Mouse (Mus musculus): ENCODE data around the gene Cd151. TPM values are rescaled to one million over a fixed set of nuclear protein-coding genes. Genes with fewer than 3 reads are reported as not detected.
A peak's percentile ranks its signal among the peaks of the same experiment; 100 is the strongest.

The Cd151 gene
- polyA plus RNA-seq, 1 experiment, result 66.0 TPM

DNA sequence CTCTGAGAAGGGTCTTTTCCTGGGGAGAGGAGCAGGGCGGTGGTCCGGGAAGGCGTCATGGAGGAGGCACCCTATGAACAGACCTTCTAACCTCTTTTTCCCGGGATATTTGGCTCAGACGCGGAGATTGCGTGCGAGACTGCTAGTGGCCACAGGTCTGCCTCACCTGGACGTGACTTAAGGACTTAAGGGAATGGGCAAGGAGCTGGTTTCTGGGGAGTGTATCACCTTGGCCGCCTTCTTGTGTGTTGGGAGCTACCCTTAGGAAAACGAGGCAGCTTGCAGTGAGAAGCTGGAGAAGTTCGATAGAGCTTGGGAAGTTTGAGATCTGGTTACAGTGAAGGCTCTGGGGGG, 8.6 kb downstream of the Cd151 start:
- H3K4me1 ChIP-seq (ENCODE audit: control insufficient read depth, insufficient read depth, low read length), result peaks cover 5% of the 10 kb centered on the region; the same call in 1 of the 2 replicates
- TF ChIP-seq POLR2A (IDR thresholded peaks at IDR 0.05; ENCODE audit: extremely low read depth, insufficient read depth, low read length), result no peak
- TF ChIP-seq CTCF (IDR thresholded peaks at IDR 0.05; ENCODE audit: extremely low read depth, insufficient read depth, low read length), result no peak
- peak overlapping the region; percentile 93; the same call in 1 of the 2 replicates for H3K27ac ChIP-seq (ENCODE audit: insufficient read depth, low read length)
- H3K4me3 ChIP-seq (ENCODE audit: insufficient read depth, low read length), result peak overlapping the region; percentile 81

DNA sequence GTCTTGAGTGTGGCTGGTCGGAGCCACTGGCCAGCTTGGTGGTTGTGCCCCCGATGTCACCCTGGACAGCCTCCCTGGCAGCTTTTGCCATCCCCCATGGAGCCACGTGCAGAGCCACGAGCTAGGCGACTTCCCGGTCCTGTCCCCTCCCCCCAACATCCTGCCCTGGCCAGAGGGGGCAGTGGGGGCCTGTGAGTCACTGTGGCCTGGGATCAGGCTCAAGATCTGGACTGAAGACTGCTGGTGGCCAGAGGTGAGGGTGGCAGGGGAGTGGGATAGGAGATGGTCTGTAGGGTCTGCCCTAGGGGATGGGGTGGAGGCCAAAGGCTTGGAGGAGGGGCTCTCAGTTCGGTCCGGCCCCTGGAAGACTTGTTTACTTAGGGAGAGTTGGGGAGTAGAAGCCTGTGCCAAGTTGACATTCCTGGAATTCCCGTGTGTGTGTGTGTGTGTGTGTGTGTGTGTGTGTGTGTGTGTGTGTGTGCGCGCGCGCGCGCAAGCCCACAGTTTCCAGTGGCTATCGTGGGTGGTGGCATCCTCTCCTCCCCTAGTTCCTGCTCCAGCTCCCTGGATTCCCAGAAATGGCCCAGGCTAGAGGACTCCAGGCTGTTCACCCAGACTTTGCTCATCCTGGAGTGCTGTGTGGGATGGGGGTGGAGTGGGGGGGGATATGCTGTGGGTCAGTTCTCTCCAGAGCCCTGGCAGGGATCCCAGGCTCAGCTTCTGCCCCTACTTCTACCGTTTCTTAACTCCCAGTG, 9.2 kb downstream of the Cd151 start:
- peaks cover 5% of the 10 kb centered on the region; the same call in 1 of the 2 replicates for H3K4me1 ChIP-seq (ENCODE audit: control insufficient read depth, insufficient read depth, low read length)
- peak overlapping the region; percentile 93 for H3K27ac ChIP-seq (ENCODE audit: insufficient read depth, low read length)
- TF ChIP-seq POLR2A (IDR thresholded peaks at IDR 0.05; ENCODE audit: extremely low read depth, insufficient read depth, low read length), result no peak
- no peak for TF ChIP-seq CTCF (IDR thresholded peaks at IDR 0.05; ENCODE audit: extremely low read depth, insufficient read depth, low read length)
- H3K4me3 ChIP-seq (ENCODE audit: insufficient read depth, low read length), result peak overlapping the region; percentile 81

- Histone ChIP-seq H3K4me3 (ENCODE audit: insufficient read depth, low read length) (peak overlapping the region; percentile 81; the same call in 1 of the 2 replicates), H3K27ac (ENCODE audit: insufficient read depth, low read length) (no peak overlapping the region), H3K4me1 (ENCODE audit: control insufficient read depth, insufficient read depth, low read length) (peaks cover 5% of the 10 kb centered on the region; the same call in 1 of the 2 replicates)
- no peak for TF ChIP-seq POLR2A (IDR thresholded peaks at IDR 0.05; ENCODE audit: extremely low read depth, insufficient read depth, low read length)
Observed at GRCm38 (mm10) chr7:141476981-141477370, 9.8 kb downstream of the Cd151 start.

DNA sequence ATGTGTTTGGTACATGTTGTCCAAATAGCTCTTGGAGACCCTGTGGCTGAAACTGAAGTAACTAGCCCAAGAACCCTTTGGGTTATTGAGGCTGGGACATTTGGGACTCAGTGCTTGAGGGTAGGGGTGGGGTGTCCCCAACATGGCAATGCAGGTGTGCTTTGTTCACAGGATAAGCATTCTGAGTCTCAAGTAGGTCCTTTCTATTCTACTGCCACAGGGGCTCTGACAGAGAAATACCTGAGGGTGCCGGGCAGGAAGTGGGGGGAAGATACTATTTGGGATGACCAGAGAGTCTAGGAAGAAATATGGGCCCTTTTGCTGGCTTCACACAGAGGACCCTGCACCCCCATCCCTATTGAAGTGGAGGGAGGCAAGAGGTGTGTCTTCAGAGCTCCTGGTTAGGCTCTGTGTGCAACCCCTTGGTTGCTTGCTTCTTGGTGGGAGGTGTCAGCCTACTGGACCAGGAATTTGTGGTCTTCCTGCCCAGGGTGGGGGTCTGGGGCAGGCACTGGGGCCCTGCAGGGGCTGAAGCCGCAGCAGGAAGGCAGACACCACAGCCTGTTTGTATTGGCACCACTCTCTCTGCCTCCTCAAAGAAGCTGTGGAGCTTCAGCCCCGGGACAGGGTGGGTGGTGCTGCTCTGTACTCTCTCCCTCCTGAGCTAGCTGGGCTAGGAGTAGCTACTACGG, 10.5 kb downstream of the Cd151 start:
- H3K4me1 ChIP-seq (ENCODE audit: control insufficient read depth, insufficient read depth, low read length), result peaks cover 5% of the 10 kb centered on the region; the same call in 1 of the 2 replicates
- H3K27ac ChIP-seq (ENCODE audit: insufficient read depth, low read length), result no peak overlapping the region
- H3K4me3 ChIP-seq (ENCODE audit: insufficient read depth, low read length), result no peak overlapping the region
- TF ChIP-seq CTCF (IDR thresholded peaks at IDR 0.05; ENCODE audit: extremely low read depth, insufficient read depth, low read length) (no peak), POLR2A (IDR thresholded peaks at IDR 0.05; ENCODE audit: extremely low read depth, insufficient read depth, low read length) (no peak)

DNA sequence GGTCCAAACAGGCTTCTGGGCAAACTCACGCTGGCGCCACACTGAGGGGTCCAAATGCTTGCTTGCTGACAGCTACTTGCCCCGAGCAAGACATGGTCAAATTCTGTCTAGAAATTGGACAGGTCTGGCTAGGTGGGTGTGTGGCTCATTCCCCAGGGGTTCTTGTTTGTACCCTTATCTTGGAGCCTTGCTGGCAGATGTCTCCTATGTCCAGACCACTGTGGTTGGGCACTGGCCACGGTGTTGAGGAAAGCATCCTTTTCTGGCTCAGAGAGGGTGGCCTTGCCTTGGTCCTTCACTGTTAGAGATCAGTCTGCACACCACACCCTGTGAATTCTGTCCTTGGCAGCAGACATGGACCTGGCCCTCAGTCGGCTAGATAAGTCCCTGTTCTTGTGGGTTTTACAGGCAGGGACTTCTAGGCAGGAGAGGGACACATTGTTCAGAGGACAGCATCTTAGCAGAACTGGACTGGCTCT, 11.1 kb downstream of the Cd151 start:
- H3K27ac ChIP-seq (ENCODE audit: insufficient read depth, low read length), result no peak overlapping the region
- peaks cover 5% of the 10 kb centered on the region; the same call in 1 of the 2 replicates for H3K4me1 ChIP-seq (ENCODE audit: control insufficient read depth, insufficient read depth, low read length)
- TF ChIP-seq CTCF (IDR thresholded peaks at IDR 0.05; ENCODE audit: extremely low read depth, insufficient read depth, low read length) (no peak), POLR2A (IDR thresholded peaks at IDR 0.05; ENCODE audit: extremely low read depth, insufficient read depth, low read length) (no peak)
- H3K4me3 ChIP-seq (ENCODE audit: insufficient read depth, low read length), result no peak overlapping the region

DNA sequence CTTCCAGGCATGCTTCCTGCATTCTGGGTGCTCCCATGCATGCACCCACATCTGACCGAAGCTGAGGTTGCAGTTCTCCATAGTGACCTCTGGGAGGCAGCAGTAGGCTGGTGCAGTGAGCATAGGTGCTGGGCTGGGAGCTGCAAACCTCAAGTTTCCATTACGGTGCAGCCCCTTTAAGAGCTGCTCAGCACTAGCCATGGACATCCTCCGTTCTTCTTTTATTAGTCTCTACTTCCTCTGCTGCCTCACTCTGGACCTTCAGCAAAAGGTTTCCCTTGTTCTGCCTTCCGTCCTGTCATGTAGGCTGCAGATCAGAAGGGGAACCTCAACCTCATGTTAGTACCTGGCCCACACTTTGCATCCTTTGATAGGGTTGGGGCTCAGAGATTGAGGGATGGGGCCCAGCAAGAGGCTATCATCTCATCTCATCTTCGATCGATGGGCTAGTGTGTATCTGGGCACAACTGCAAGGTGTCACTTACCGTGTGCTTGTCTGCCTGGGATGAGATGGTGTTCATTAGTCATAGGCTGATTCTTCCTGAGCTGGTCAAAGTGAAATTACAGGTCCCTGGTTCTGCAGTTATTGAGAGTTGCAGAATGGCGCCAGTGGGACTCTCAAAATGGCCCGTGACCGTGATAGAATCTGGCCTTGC, 13.8 kb downstream of the Cd151 start:
- H3K4me1 ChIP-seq (ENCODE audit: control insufficient read depth, insufficient read depth, low read length), result no peaks in the 10 kb centered on the region
- H3K27ac ChIP-seq (ENCODE audit: insufficient read depth, low read length), result no peak overlapping the region
- TF ChIP-seq CTCF (IDR thresholded peaks at IDR 0.05; ENCODE audit: extremely low read depth, insufficient read depth, low read length) (peak; percentile 99), POLR2A (IDR thresholded peaks at IDR 0.05; ENCODE audit: extremely low read depth, insufficient read depth, low read length) (no peak)
- peak overlapping the region; percentile 26; the same call in 1 of the 2 replicates for H3K4me3 ChIP-seq (ENCODE audit: insufficient read depth, low read length)

DNA sequence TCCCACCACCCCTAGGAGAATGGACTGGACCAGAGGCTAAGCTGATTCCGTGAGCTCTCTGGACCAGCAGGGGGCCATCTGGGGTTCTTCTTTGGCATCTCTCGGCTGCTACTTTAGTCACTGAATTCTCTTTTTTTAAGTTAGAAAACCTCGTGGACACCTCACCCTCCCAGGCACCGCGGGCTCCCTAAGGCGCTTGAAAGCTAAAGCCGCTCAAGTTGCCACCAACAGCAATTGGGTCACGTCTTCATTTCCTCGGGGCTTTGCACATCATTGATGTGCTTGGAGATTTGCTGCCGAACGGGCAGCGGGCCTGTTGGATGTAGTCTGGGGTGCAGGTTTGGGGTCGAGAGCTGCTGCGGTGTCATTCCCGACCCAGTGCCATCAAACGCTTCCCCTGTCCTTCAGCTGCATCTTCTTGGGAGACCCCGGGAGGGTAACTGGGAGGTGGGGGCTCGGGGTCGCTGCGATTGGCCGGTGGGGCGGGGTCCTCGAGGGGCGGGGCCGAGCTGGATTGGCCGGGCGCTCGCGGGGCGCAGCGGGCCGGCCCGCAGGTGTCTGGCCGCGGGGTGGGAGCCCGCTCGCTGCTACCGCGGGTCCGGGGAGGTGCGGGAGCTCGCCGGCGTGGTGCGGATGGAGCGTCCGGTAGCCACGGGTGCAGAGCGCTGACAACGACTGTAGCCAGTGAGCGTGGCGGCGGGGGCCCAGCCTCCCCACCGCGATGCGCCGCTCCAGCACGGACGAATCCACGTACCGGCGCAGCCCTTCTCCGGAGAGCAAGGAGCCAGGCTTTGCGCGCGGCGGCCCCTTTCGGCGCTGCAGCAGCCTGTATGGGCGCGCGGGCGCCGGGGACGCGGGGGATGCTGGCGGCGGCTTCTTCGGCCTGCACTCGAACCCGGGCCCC, 14.6 kb downstream of the Cd151 start:
- no peaks in the 10 kb centered on the region for H3K4me1 ChIP-seq (ENCODE audit: control insufficient read depth, insufficient read depth, low read length)
- no peak overlapping the region for H3K27ac ChIP-seq (ENCODE audit: insufficient read depth, low read length)
- peak; percentile 27; the same call in 1 of the 2 replicates for TF ChIP-seq CTCF (IDR thresholded peaks at IDR 0.05; ENCODE audit: extremely low read depth, insufficient read depth, low read length)
- no peak for TF ChIP-seq POLR2A (IDR thresholded peaks at IDR 0.05; ENCODE audit: extremely low read depth, insufficient read depth, low read length)
- H3K4me3 ChIP-seq (ENCODE audit: insufficient read depth, low read length), result peak overlapping the region; percentile 26

GRCm38 (mm10) chr7:141482531-141483024, 15.4 kb downstream of the Cd151 start:
- no peak for TF ChIP-seq POLR2A (IDR thresholded peaks at IDR 0.05; ENCODE audit: extremely low read depth, insufficient read depth, low read length)
- no peak for TF ChIP-seq CTCF (IDR thresholded peaks at IDR 0.05; ENCODE audit: extremely low read depth, insufficient read depth, low read length)
- H3K27ac ChIP-seq (ENCODE audit: insufficient read depth, low read length), result no peak overlapping the region
- no peaks in the 10 kb centered on the region for H3K4me1 ChIP-seq (ENCODE audit: control insufficient read depth, insufficient read depth, low read length)
- peak overlapping the region; percentile 26 for H3K4me3 ChIP-seq (ENCODE audit: insufficient read depth, low read length)
